Mouse (Mus musculus): ENCODE data around the gene Klrb1b. TPM values are rescaled to one million over a fixed set of nuclear protein-coding genes. Genes with fewer than 3 reads are reported as not detected.
A peak's percentile ranks its signal among the peaks of the same experiment; 100 is the strongest.

Klrb1b gene
- total RNA-seq (2014; fragmentation: Nextera tagmentation): 0.94 TPM in 1 of 2 replicates, not detected in the other
- 1.8 and 5.5 TPM in 2 replicates for total RNA-seq (2017)

- ATAC-seq (replicated peaks; ENCODE audit: low FRiP score, low TSS enrichment, poor library complexity, severe bottlenecking): no peak
Observed at GRCm38 (mm10) chr6:128826132-128826531, at the start of gene Klrb1b, which contains the start of gene Gm44511. Gene Klrb1b, minus strand, starts transcription at chr6:128826331. Gene Gm44511, minus strand, starts transcription at chr6:128826315.

- no peak for ATAC-seq (replicated peaks; ENCODE audit: low FRiP score, low TSS enrichment, poor library complexity, severe bottlenecking)
Observed at GRCm38 (mm10) chr6:128871910-128872610, 45.9 kb upstream of the Klrb1b start.

DNA sequence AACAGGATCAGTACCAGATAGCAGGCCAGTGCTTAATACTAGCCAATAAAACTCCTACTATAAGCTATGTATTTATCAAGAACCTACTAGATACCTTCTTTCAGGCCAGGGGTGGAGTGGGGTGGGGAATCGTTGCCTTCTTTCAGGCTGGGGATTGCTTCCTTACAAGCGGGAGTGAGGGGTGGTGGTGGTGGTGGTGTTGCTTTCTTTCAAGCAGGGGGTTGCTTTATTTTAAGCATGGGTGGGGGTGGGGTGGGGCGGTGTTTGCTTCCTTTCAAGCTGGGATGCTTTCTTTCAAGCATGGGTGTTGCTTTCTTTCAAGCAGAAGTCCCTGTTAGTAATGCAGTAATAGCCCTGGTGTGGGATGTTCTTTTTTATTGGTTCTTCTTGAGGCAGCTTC lies 42.7 kb upstream of the Klrb1b start:
- ATAC-seq (replicated peaks; ENCODE audit: low FRiP score, low TSS enrichment, poor library complexity, severe bottlenecking): no peak

DNA sequence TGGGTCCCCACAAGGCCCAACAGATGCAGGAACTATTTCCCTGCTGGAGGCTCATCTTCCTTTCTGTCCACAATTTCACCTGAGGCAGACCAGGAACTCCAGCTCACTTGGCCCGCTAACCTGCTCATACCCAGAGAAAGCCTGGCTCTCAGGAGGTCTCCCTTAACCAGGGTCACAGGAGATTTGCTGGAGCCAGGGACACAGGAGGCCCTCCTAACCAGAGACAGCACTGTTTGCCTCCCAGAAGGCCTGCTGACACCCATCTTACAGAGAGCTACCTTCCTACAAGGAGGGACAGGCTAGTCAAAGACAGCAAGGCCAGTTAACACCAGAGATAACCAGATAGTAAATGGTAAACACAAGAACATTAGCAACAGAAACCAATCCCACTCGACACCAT lies 31.8 kb upstream of the Klrb1b start:
- no peak for ATAC-seq (replicated peaks; ENCODE audit: low FRiP score, low TSS enrichment, poor library complexity, severe bottlenecking)

GRCm38 (mm10) chr6:128856250-128856649 lies 30.1 kb upstream of the Klrb1b start:
- peak; percentile 67 for ATAC-seq (replicated peaks; ENCODE audit: low FRiP score, low TSS enrichment, poor library complexity, severe bottlenecking)

- no peak for ATAC-seq (replicated peaks; ENCODE audit: low FRiP score, low TSS enrichment, poor library complexity, severe bottlenecking)
Observed at GRCm38 (mm10) chr6:128855477-128855876, 29.3 kb upstream of the Klrb1b start.

- ATAC-seq (replicated peaks; ENCODE audit: low FRiP score, low TSS enrichment, poor library complexity, severe bottlenecking): no peak
Observed at GRCm38 (mm10) chr6:128854895-128855294, 28.8 kb upstream of the Klrb1b start.

DNA sequence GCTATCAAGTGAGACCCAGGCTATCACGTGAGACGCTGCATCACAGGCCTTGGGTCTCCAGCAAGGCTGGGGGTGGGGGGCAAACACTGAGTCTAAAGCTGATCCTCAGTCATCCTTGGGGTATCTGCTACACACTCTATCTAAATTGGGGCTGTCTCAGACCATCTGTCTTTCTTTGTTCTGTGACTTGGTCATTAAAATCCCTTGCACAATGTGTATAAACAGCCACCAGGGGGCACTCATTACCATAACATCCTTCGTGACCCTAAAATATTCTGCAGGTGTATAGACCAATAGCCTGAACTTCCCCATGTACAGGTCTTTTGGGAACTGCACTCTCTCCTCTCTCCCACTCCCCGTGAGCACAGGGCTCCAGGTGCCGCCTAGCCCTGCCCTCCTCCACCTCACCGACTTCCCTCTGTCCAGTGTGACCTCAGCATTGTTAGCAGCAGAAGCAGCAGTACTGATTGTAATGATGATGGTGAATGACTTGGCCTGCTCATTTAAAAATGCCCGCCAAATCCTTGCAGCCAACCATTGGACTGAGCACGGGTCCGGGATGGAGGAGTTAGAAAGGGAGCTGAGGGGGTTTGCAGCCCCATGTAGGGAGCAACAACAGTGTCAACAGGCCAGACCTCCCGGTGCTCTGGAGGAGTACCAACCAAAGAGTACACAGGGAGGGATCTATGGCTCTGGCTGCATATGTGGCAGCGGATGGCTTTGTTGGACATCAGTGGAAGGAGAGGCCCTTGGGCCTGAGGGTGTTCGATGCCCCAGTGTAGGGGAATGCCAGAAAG lies 28.1 kb upstream of the Klrb1b start:
- ATAC-seq (replicated peaks; ENCODE audit: low FRiP score, low TSS enrichment, poor library complexity, severe bottlenecking): peak; percentile 66

- no peak for ATAC-seq (replicated peaks; ENCODE audit: low FRiP score, low TSS enrichment, poor library complexity, severe bottlenecking)
Observed at GRCm38 (mm10) chr6:128852766-128853165, 26.6 kb upstream of the Klrb1b start.

- no peak for ATAC-seq (replicated peaks; ENCODE audit: low FRiP score, low TSS enrichment, poor library complexity, severe bottlenecking)
Observed at GRCm38 (mm10) chr6:128851151-128851550, 25.0 kb upstream of the Klrb1b start.

DNA sequence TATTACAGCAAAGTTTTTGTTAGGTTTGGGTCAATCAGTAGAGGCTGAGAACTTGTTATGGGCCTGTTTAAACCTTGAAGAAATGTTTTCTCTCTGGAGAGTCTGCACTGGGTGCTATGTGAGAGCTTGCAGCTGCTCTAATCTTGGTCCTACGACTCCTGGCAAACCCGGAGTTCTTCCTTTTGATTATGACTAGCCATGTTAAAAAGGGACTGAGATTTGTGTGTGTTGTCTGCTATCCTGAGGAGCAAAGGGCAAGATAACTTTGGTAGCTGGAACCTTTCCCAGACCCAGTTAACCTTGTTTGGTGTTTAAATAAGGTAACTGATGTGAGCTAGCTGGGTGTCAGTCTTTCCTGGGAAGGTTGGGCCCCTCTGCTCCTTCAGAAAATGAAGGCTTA lies 24.5 kb upstream of the Klrb1b start:
- no peak for ATAC-seq (replicated peaks; ENCODE audit: low FRiP score, low TSS enrichment, poor library complexity, severe bottlenecking)

DNA sequence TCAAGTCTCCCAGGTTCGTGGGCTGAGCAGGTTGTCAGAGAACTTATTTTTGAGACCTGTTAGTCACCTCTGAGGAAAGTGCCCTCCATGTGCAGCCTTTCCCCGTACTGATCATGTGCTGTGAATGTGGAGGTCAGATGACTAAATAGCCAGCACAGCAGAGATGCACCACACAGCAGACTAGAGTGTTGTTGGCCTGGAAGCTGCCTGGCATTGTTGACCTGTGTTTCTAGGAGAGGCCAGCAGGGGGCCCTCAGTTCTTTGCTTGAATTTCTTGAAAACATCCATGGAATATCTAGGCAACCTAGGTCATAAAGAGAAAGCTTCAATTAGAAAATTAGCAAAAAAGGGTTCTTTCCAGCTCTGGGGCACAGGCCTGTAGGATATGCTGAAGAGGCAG lies 23.8 kb upstream of the Klrb1b start:
- ATAC-seq (replicated peaks; ENCODE audit: low FRiP score, low TSS enrichment, poor library complexity, severe bottlenecking): peak; percentile 42

DNA sequence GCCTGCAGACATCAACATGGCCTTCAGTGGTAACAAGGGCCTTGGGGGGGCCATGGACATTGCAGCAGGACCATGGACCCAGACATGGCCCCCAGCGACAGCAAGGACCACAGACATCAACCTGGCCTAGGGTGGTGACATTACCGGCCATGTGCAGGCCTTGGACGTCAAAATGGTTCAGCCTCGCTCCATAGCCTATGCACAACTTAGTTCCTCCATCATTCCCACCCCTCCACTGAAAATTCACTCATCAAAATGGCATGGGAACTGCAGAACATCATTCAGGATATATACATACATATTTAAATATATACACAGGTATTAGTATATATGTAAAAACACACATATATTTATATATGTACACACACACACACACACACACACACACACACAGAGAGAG lies 21.3 kb upstream of the Klrb1b start:
- ATAC-seq (replicated peaks; ENCODE audit: low FRiP score, low TSS enrichment, poor library complexity, severe bottlenecking): no peak

- no peak for ATAC-seq (replicated peaks; ENCODE audit: low FRiP score, low TSS enrichment, poor library complexity, severe bottlenecking)
Observed at GRCm38 (mm10) chr6:128845998-128846542, 19.9 kb upstream of the Klrb1b start.

DNA sequence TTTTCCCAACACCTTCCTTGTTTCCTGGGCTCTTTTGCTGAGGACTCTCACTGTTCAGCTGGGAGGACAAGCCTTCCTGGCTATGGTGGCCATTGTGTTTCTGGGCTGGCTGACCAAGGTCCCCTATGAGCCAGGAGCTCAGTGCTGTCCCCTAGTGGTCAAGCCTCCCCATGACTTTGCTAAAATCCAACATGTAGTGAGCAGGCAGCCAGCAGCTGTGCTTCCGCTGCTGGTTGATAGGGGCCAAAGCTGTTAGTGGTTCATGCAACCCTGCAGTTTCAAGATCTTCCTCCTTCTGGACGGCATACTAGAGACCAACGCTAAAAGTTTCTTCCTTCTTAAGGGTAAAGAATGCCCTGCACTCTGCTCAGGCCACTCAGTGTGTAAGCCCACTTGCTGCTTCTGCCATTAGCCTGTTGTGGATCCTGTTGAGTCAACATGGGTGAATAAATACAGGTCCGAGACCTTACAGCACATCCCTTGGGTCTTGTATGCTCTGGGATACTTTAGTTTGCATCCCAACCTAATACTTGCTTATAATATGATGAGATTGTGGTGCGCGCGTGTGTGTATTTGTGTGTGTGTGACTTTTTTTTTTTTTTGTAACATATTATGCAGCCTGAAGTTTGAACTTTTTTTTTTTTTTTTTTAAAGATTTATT lies 19.3 kb upstream of the Klrb1b start:
- peak; percentile 65 for ATAC-seq (replicated peaks; ENCODE audit: low FRiP score, low TSS enrichment, poor library complexity, severe bottlenecking)

DNA sequence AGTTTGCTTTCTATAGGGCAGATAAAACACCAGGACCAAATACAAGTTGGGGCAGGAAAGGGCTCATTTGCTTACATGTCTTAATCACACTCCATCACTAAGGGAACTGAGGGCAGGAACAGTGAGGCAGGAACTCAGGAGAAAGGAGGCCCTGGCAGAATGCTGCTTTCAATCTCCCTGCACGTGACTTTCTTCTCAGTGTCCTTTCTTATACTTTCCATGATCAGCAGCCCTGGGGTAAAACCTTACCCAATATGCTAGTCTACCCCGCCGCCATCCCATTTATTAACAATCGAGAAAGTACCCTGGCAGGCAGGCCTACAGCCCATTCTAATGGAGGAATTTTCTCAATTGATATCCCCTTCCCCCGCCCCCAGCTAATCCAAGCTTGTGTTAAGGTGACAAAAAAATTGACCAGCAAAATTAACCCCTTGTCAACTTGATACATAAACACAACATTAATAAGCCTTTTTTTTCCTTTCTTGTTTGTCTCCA lies 18.5 kb upstream of the Klrb1b start:
- ATAC-seq (replicated peaks; ENCODE audit: low FRiP score, low TSS enrichment, poor library complexity, severe bottlenecking): no peak

DNA sequence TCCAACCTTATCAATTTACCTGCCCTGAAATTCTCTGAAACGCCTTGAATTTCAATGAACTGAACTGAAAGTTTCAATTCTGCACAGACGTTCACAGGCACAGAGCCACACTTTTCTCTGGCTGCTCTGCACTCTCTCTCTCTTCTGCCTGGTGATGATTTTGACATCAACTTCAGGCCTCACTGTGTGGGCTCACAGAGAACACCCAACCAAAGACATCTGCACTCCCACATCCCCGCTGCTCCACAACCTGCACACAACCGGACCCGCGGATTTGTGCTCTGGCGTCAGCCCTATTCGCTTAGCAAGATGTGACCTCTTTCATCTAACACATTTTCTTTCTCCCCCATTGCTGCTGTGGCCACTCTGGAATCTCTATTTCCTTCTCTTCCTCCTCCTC lies 18.0 kb upstream of the Klrb1b start:
- ATAC-seq (replicated peaks; ENCODE audit: low FRiP score, low TSS enrichment, poor library complexity, severe bottlenecking): no peak

- ATAC-seq (replicated peaks; ENCODE audit: low FRiP score, low TSS enrichment, poor library complexity, severe bottlenecking): peak; percentile 6; the same call in 1 of the 2 replicates
Observed at GRCm38 (mm10) chr6:128843479-128843992, 17.4 kb upstream of the Klrb1b start.

GRCm38 (mm10) chr6:128842945-128843478 lies 16.9 kb upstream of the Klrb1b start:
- peak; percentile 48 for ATAC-seq (replicated peaks; ENCODE audit: low FRiP score, low TSS enrichment, poor library complexity, severe bottlenecking)
